Mouse (Mus musculus): ENCODE data around the gene Kptn. TPM values are rescaled to one million over a fixed set of nuclear protein-coding genes. Genes with fewer than 3 reads are reported as not detected.

Kptn gene
- polyA plus RNA-seq, 1 experiment from 2014 or later, result 33.9 TPM

DNA sequence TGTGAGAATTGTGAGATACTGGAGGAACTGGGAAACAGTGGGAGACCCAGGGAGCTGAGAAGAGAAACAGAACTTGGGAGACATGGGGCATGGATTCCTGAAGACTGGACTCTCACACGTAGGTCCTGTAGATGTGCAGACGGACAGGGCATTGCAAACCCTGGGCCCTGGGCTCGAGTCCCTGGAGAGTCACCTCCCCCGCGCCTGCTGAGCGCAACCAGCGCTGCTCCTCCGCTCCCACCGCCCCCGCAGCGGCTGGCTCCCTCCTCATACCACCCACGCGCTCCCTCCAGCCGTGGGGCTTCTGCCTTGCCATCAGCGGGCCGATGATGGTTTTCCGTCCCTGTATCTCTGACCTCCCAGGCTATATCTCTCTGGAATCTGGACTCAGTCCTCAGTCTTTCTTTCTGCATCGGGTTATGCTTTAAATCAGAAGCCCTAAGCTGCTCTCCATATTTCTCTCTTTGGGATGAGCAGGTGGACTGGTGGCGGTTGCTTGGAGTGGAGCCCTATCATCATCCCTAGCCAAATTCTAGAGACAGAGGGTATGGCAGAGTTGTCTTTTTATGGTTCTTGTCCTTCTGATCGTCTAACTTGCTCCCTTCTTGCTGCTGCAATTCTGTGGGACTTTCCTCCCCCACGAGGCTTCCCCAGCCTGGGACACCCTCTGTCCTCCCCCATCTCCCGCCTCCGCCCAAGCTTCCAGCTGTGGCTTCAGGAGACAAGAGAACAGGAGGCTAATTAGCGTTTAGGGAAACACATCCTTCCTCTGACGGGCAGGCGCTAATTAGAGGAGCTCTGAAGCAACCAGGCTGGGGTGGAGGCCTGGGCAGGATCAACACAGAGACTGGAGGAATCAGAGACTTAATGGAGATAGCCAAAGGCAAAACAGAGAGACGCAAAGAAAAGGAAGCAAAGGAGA lies 27.1 kb downstream of the Kptn start:
- 28% methylated on average over 27 of the region's 27 CpGs for WGBS
- H3K9ac ChIP-seq, result no peak overlapping the region

DNA sequence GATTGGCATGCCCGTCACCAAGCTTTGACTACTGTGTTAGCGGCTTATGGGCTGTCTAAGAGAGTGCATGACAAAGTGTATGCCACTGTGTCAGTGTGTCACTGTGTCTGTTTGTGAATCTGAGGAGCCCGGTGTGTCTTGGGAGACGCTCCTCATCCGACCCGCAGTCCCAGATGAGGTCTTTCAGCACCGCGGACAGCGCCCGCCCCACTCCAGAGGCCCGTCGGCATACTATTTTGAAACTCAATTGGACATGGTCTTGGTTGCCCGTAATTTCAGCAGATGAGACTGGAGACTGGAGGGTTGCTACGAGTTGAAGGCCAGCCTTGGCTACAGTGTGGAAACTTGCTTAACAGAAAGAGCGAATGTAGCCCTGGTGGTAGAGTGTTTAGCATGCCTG lies 27.9 kb downstream of the Kptn start:
- Histone ChIP-seq H3K4me2 (replicated peaks) (no peak overlapping the region), H3K9ac (no peak overlapping the region)
- no peak for ATAC-seq (ENCODE audit: insufficient number of reproducible peaks, low FRiP score, low TSS enrichment, low read depth)

More for the DNA sequence above, 27.1 kb downstream of the Kptn start:
- H3K27ac ChIP-seq (replicated peaks), result no peak overlapping the region
- H3K36me3 ChIP-seq, result no peaks in the 10 kb centered on the region
- no peaks in the 10 kb centered on the region for H3K9me3 ChIP-seq (replicated peaks)
- no peaks in the 10 kb centered on the region for H3K27me3 ChIP-seq
- H3K4me2 ChIP-seq (replicated peaks), result no peak overlapping the region
- H3K4me1 ChIP-seq, result 0 out of 2 replicates have a peak, but pooled peaks cover 4% of the 10 kb centered on the region
- H3K4me3 ChIP-seq (replicated peaks), result no peak overlapping the region
- no peak for ATAC-seq (ENCODE audit: insufficient number of reproducible peaks, low FRiP score, low TSS enrichment, low read depth)

DNA sequence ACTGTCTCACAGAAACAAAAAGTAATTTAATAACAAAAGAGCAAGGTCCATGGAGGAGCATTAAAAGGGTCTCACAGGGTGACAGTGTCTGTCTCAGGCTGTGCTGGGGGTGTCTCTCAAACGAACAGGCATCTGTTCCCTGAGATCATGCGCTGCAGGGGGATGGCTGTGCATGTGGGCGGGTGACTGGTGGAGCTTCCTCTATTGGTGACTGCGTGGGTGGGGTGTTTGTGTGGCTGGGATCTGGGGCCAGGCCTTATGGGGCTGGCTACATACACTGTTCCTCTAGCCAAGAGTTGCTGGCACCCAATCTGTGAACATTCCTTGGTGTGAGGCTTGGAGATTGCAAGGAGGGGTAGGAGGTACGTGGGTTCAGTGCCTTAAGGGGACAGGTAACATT lies 29.5 kb downstream of the Kptn start:
- Histone ChIP-seq H3K4me1 (0 out of 2 replicates have a peak, but pooled peaks cover 4% of the 10 kb centered on the region), H3K9me3 (replicated peaks) (no peaks in the 10 kb centered on the region), H3K36me3 (no peaks in the 10 kb centered on the region), H3K9ac (no peak overlapping the region), H3K27ac (replicated peaks) (no peak overlapping the region), H3K4me2 (replicated peaks) (no peak overlapping the region), H3K4me3 (replicated peaks) (no peak overlapping the region), H3K27me3 (no peaks in the 10 kb centered on the region)
- no peak for ATAC-seq (ENCODE audit: insufficient number of reproducible peaks, low FRiP score, low TSS enrichment, low read depth)
- WGBS, result 60% methylated on average over 5 of the region's 5 CpGs

More for the DNA sequence above, 27.9 kb downstream of the Kptn start:
- Histone ChIP-seq H3K4me3 (replicated peaks) (no peak overlapping the region), H3K4me1 (0 out of 2 replicates have a peak, but pooled peaks cover 4% of the 10 kb centered on the region), H3K36me3 (no peaks in the 10 kb centered on the region), H3K27me3 (no peaks in the 10 kb centered on the region), H3K9me3 (replicated peaks) (no peaks in the 10 kb centered on the region), H3K27ac (replicated peaks) (no peak overlapping the region)
- WGBS, result 9% methylated on average over 15 of the region's 15 CpGs

DNA sequence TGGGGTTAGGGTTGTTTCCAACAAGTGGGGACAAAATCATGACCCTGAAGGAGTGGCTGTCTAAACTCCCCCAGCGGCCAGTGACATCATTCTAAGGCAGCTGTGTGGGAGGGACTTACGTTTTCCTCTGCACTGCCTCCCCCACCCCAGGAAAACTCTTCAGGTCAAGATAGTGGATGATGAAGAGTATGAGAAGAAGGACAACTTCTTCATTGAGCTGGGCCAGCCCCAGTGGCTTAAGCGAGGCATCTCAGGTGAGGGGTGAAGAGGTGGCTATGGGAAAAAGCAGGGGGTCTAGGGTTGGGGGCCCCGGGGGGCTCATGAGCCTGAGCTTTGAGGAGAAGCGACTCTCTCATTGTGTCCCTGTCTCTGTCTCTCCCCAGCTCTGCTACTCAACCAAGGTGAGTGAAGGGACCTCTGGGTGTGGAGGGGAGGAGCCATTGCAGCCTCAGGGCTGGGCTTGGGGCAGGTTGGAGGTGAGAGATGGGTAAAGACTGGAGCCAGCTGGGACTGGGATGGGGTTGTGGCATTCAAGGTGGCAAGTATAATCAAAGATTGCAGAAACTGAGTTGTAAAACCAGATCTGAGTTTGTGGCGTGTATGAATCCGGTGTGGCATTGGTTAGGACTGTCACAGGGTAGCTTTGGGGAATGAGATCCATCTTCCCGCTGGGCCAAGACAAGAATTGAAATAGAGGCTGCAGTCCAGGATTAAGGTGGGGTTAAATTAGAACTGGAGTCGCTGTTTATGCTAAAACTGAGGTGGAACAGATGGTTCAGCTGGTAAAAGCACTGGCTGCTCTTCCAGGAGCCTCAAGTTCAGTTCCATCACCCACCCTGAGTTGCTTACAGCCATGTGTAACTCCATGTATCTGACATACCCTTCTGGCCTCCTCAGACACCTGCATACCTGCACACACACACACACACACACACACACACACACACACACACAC lies 30.8 kb downstream of the Kptn start:
- Histone ChIP-seq H3K9ac (no peak overlapping the region), H3K9me3 (replicated peaks) (no peaks in the 10 kb centered on the region), H3K4me2 (replicated peaks) (no peak overlapping the region), H3K36me3 (no peaks in the 10 kb centered on the region), H3K4me1 (0 out of 2 replicates have a peak, but pooled peaks cover 4% of the 10 kb centered on the region), H3K27ac (replicated peaks) (no peak overlapping the region), H3K4me3 (replicated peaks) (no peak overlapping the region), H3K27me3 (no peaks in the 10 kb centered on the region)
- no peak for ATAC-seq (ENCODE audit: insufficient number of reproducible peaks, low FRiP score, low TSS enrichment, low read depth)
- WGBS, result 69% methylated on average over 9 of the region's 9 CpGs

DNA sequence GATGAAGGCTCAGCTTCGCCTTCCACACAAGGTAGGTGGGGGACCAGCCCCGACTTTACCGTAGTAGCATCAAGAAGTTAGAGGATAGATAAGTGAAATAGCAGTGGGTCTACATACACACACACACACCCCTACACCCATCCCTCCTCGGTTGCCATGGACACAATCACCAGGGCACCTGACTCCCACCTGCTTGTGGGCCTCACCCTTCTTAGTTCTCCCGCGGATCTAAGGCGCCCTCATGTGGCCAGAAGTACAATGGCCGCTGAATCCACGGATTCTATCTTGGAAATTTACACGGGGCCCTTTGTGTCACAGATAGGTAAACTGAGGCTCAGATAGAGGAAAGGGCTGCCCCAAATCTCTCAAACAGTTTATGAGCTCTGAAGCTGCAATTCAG lies 33.8 kb downstream of the Kptn start:
- no peaks in the 10 kb centered on the region for H3K36me3 ChIP-seq
- no peak overlapping the region for H3K9ac ChIP-seq
- H3K4me3 ChIP-seq (replicated peaks), result no peak overlapping the region
- H3K4me1 ChIP-seq, result peaks cover under 1% of the 10 kb centered on the region; the same call in 1 of the 2 replicates
- no peak for ATAC-seq (ENCODE audit: insufficient number of reproducible peaks, low FRiP score, low TSS enrichment, low read depth)
- WGBS, result 16% methylated on average over 10 of the region's 10 CpGs
- peaks cover 7% of the 10 kb centered on the region for H3K27me3 ChIP-seq
- no peak overlapping the region for H3K27ac ChIP-seq (replicated peaks)
- no peaks in the 10 kb centered on the region for H3K9me3 ChIP-seq (replicated peaks)
- H3K4me2 ChIP-seq (replicated peaks), result no peak overlapping the region

DNA sequence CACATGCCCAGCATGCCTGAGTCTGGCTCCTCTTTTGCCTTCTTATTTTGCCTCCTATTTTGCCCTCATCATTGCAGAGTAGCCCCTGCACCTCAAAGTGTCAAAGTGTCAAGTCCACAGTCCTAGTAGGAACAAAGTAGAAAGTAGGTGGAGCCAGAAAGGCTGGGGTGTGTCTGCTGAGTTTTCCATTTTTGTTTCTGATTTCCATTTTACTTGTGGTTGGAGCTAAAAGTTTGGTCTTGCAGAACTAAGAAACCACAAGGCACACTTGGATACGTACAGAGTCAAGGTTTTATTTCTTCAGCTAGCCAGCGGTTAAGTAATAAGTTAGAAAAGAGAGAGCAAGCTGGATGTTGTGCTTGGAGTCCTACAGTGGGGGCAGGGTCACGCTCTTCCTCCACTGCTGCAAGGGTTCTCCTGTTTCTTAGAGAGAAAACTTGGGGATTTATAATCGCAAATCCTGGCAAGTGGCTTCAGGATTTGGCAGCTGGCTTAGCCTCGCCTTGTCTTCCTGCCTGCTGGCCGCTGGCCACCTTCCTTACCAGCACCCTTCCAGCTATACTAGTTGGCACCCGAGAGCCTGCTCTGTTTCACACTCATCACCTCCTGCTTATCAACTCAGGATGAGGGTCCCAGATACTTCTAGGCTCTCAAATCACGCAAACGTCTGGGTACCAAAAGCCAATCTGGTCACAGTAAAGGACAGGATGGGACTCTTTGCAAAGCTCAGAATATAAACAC lies 35.6 kb downstream of the Kptn start:
- 0 out of 2 replicates have a peak overlapping the region, but pooled peaks have one; percentile 35 for H3K27ac ChIP-seq (replicated peaks)
- H3K9ac ChIP-seq, result no peak overlapping the region
- H3K4me1 ChIP-seq, result peaks cover 6% of the 10 kb centered on the region; the same call in 1 of the 2 replicates
- WGBS, result 61% methylated on average over 9 of the region's 9 CpGs
- H3K9me3 ChIP-seq (replicated peaks), result no peaks in the 10 kb centered on the region
- H3K4me3 ChIP-seq (replicated peaks), result no peak overlapping the region
- H3K36me3 ChIP-seq, result no peaks in the 10 kb centered on the region
- no peak overlapping the region for H3K4me2 ChIP-seq (replicated peaks)
- peak; percentile 20; the same call in 1 of the 2 replicates for ATAC-seq (ENCODE audit: insufficient number of reproducible peaks, low FRiP score, low TSS enrichment, low read depth)
- H3K27me3 ChIP-seq, result peaks cover 24% of the 10 kb centered on the region

DNA sequence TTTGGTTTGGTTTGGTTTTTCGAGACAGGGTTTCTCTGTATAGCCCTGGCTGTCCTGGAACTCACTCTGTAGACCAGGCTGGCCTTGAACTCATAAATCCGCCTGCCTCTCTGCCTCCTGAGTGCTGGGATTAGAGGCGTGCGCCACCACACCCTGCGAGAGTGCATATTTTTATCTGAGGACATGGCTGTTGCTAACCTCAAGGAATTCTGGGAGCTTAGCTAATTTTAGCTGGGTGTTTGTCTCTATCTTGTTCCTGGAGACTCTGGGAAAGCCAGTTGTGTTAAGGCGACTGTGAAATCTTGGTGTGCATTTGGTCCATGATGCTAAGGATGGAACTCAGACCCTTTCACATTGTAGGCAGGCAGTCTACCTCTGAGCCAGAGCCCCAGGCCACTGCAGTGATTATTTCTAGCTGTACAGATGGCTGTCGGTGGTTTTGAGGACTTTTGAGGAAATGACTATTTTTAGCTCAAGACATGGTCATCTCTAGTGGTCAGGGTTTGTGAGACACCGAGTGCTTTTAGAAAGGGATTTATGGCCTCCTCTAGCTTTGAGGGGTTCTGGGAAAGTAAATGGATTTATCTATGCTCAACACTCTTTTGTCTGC lies 36.5 kb downstream of the Kptn start:
- Histone ChIP-seq H3K9me3 (replicated peaks) (no peaks in the 10 kb centered on the region), H3K9ac (no peak overlapping the region), H3K36me3 (no peaks in the 10 kb centered on the region), H3K27me3 (peaks cover 24% of the 10 kb centered on the region), H3K4me3 (replicated peaks) (no peak overlapping the region), H3K27ac (replicated peaks) (no peak overlapping the region), H3K4me1 (peaks cover 6% of the 10 kb centered on the region; the same call in 1 of the 2 replicates), H3K4me2 (replicated peaks) (no peak overlapping the region)
- no peak for ATAC-seq (ENCODE audit: insufficient number of reproducible peaks, low FRiP score, low TSS enrichment, low read depth)
- 74% methylated on average over 8 of the region's 8 CpGs for WGBS

DNA sequence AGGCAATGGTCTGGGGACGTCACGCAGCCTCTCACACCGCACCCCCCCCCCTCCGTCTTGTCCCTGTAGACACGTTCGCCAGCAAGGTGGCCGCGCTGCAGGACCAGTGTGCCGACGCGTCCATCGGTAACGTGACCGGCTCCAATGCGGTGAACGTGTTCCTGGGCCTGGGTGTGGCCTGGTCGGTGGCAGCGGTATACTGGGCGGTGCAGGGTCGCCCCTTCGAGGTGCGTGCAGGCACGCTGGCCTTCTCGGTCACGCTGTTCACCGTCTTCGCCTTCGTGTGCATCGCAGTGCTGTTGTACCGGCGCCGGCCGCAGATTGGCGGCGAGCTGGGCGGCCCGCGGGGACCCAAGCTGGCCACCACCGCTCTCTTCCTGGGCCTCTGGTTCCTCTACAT lies 39.0 kb downstream of the Kptn start:
- no peak overlapping the region; the same call in 1 of the 2 replicates for H3K4me3 ChIP-seq (replicated peaks)
- 10% methylated on average over 39 of the region's 39 CpGs for WGBS

DNA sequence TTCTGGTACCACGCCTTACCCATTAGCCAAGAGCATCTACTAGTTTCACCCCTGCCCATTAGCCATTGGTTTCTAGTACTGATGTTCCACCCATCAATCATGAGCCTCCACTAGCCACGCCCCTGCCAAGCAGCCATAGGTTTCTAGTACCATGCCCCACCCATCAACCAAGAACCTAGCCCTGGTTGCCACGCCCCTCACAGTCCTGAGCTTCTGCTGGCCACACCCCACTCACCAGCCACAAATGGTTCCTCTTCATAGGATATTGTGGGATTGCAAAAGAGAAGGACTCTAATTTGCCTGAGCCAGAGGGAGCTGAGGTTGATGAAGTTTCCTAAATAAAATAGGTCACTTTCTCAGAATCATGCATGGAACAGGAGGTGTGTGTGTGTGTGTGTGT lies 41.0 kb downstream of the Kptn start:
- no peaks in the 10 kb centered on the region for H3K36me3 ChIP-seq
- no peak overlapping the region for H3K4me3 ChIP-seq (replicated peaks)
- H3K9ac ChIP-seq, result no peak overlapping the region
- H3K4me2 ChIP-seq (replicated peaks), result no peak overlapping the region
- WGBS, result 71% methylated on average over 3 of the region's 3 CpGs
- peaks cover 24% of the 10 kb centered on the region for H3K27me3 ChIP-seq
- H3K27ac ChIP-seq (replicated peaks), result no peak overlapping the region
- H3K4me1 ChIP-seq, result peaks cover 6% of the 10 kb centered on the region; the same call in 1 of the 2 replicates
- no peaks in the 10 kb centered on the region for H3K9me3 ChIP-seq (replicated peaks)
- 0 out of 2 replicates have a peak, but pooled peaks have one; percentile 53 for ATAC-seq (ENCODE audit: insufficient number of reproducible peaks, low FRiP score, low TSS enrichment, low read depth)

More for the DNA sequence above, 39.0 kb downstream of the Kptn start:
- H3K27me3 ChIP-seq, result peaks cover 24% of the 10 kb centered on the region
- no peak for ATAC-seq (ENCODE audit: insufficient number of reproducible peaks, low FRiP score, low TSS enrichment, low read depth)
- H3K4me1 ChIP-seq, result peaks cover 6% of the 10 kb centered on the region; the same call in 1 of the 2 replicates
- 0 out of 2 replicates have a peak overlapping the region, but pooled peaks have one; percentile 28 for H3K4me2 ChIP-seq (replicated peaks)
- no peak overlapping the region for H3K9ac ChIP-seq
- H3K9me3 ChIP-seq (replicated peaks), result no peaks in the 10 kb centered on the region
- no peak overlapping the region for H3K27ac ChIP-seq (replicated peaks)
- no peaks in the 10 kb centered on the region for H3K36me3 ChIP-seq

DNA sequence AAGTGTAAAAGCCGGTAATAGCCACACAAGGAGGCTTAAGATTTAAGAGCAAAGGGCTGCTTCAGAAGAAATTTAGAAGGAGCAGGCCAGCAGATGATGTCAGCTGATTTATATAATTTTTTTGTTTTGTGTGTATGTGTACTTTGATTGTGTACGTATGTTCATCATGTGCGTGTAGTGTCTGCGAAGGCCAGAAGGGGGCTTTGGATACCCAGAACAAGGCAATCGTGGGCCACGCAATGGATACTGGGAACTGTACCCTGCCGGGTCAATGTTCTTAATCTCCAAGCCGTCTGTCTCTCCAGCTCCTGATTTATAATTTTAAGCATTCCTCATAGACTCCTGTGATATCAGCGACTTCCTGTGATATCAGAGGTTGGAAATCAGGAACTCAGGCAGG lies 41.6 kb downstream of the Kptn start:
- no peak for ATAC-seq (ENCODE audit: insufficient number of reproducible peaks, low FRiP score, low TSS enrichment, low read depth)
- 92% methylated on average over 9 of the region's 9 CpGs for WGBS
- Histone ChIP-seq H3K36me3 (no peaks in the 10 kb centered on the region), H3K9ac (no peak overlapping the region), H3K4me2 (replicated peaks) (no peak overlapping the region), H3K4me1 (peaks cover 6% of the 10 kb centered on the region; the same call in 1 of the 2 replicates), H3K4me3 (replicated peaks) (no peak overlapping the region), H3K27ac (replicated peaks) (no peak overlapping the region), H3K9me3 (replicated peaks) (no peaks in the 10 kb centered on the region), H3K27me3 (peaks cover 24% of the 10 kb centered on the region)

All from embryonic facial prominence, embryonic 15.5 days (tissue).